Mouse (Mus musculus) right cerebral cortex, postnatal 4 days (tissue): ENCODE measurements around the gene Cdh4.
A peak's percentile ranks its signal among the peaks of the same experiment; 100 is the strongest.

Experiments used
- DNase-seq: peaks from one replicate; pipeline ENCODE4 v3.0.0-alpha.2; 2022

Gene Cdh4

GRCm38 (mm10) chr2:179753811-179754210 is 311.6 kb downstream of the Cdh4 start:
- no peak for DNase-seq

- DNase-seq = no peak
Measured at GRCm38 (mm10) chr2:179754776-179755175, 312.5 kb downstream of the Cdh4 start.

- no peak for DNase-seq
Measured at GRCm38 (mm10) chr2:179761718-179762441, 319.6 kb downstream of the Cdh4 start.

- peak; percentile 39 for DNase-seq
Measured at GRCm38 (mm10) chr2:179762521-179763305, 320.5 kb downstream of the Cdh4 start.

- DNase-seq = no peak
Measured at GRCm38 (mm10) chr2:179764460-179764859, 322.2 kb downstream of the Cdh4 start.

- no peak for DNase-seq
Measured at GRCm38 (mm10) chr2:179766664-179767526, 324.7 kb downstream of the Cdh4 start.

- DNase-seq = no peak
Measured at GRCm38 (mm10) chr2:179767527-179767849, 325.3 kb downstream of the Cdh4 start.

GRCm38 (mm10) chr2:179769137-179769536 is 326.9 kb downstream of the Cdh4 start:
- peak; percentile 55 for DNase-seq

GRCm38 (mm10) chr2:179769943-179770342 is 327.7 kb downstream of the Cdh4 start:
- no peak for DNase-seq

- DNase-seq = no peak
Measured at GRCm38 (mm10) chr2:179774440-179775110, 332.3 kb downstream of the Cdh4 start.

- DNase-seq = no peak
Measured at GRCm38 (mm10) chr2:179775999-179776705, 333.9 kb downstream of the Cdh4 start.

- DNase-seq = no peak
Measured at GRCm38 (mm10) chr2:179779266-179779665, 337.0 kb downstream of the Cdh4 start.

GRCm38 (mm10) chr2:179780961-179781360 is 338.7 kb downstream of the Cdh4 start:
- DNase-seq = no peak

GRCm38 (mm10) chr2:179787256-179787655 is 345.0 kb downstream of the Cdh4 start:
- DNase-seq = no peak

GRCm38 (mm10) chr2:179787797-179788196 is 345.6 kb downstream of the Cdh4 start:
- DNase-seq = no peak

GRCm38 (mm10) chr2:179790684-179791083 is 348.5 kb downstream of the Cdh4 start:
- DNase-seq = no peak

- no peak for DNase-seq
Measured at GRCm38 (mm10) chr2:179792426-179793133, 350.3 kb downstream of the Cdh4 start.

GRCm38 (mm10) chr2:179794354-179794753 is 352.1 kb downstream of the Cdh4 start:
- no peak for DNase-seq

GRCm38 (mm10) chr2:179795452-179795851 is 353.2 kb downstream of the Cdh4 start:
- DNase-seq = peak; percentile 47

GRCm38 (mm10) chr2:179799906-179800532 is 357.8 kb downstream of the Cdh4 start:
- peak; percentile 66 for DNase-seq

- no peak for DNase-seq
Measured at GRCm38 (mm10) chr2:179801042-179801441, 358.8 kb downstream of the Cdh4 start.
